Mouse (Mus musculus) testis, postnatal 14 days (tissue): ENCODE measurements at regions not wholly inside any gene's neighbourhood (a gene's known extent, or its start where the extent isn't known, plus 50 kb on each side); places are given as distances from the start of the nearest gene placed in this dataset.

Source experiments
- DNase-seq: peaks from one replicate; pipeline ENCODE4 v3.0.0; 2021; ENCODE audit warnings: low spot score

DNA sequence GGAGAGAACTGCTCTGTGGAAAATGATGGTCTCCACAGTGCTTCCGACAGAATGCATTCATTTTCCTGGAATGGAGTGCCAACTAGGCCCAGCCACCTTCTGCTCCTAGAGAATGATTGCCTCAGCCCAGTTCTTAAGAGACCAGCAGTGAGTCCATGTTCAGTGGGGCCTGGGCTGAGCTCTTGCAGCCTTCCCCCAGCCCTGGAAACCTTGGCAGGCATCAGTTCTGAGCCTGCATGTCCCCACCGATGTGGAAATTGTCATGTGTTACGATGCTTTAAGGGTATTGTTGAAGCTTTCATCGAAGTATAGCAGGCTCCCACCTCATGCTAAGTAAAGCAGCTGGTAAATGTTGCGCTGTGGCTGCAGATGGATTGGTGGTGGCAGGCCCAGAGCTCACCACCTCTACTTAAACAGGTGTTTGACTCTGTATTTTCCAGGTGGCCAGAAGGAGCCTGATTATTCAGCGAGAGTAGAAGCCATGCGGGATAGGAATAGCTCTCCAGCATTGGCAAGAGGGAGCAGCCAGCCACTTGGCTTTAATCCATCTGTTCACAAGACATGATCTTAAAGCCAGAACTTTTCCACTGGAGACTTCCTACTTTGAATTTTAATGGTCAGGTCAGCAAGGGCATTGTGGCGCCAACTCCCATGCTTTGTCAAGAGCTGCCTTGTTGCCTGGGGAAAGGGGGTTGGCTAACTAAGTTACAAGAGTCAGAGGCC, 437.5 kb downstream of the Meis1 start:
- DNase-seq, result no peak

DNA sequence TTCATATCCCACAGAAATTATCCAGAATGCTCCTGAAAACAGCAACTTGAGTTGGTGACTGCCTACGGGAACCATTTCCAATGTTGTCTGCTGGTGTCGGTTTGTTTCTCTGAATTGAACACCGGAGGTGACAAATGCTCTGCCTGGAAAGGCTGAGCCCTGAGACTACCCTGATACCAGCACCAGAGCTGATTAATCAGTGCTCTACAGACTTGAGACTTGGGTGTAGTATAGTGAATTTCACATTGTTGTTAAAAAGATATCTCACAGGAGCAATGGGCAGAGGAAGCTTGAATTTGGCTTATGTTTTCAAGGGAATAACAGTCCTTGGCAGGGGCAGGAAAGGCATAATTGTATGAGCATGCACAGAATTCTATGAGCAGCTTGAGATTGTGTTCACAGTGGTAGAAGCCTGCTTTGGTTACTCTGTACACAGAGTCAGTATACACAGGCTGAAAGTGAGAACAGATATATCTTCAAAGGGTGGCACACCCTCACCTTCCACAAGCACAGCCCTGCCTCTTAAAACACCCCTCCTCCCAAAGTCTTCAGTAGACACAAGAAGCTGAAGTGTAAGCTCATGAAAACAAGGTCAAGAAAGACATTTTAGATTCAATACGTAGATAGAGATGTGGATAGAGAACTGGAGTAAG, 447.1 kb downstream of the Meis1 start:
- no peak for DNase-seq

DNA sequence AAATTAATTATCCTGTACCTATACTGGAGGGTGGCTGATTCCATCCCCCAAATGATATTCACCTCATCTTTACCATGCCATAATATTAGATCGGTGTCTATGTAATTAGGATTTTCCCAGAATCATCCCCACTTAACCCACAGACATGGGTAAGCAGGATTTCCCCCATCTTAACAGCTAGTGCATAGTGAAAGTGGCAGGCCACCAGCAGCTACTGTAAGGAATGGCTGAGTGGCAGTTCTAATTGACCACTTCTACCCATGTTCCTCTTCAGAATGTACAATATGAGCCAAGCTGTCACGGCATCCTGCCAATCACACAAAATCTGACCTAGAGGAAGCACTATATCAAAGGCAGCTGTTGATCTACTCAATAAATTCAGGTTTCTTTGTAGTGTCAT, 455.8 kb downstream of the Meis1 start:
- no peak for DNase-seq

DNA sequence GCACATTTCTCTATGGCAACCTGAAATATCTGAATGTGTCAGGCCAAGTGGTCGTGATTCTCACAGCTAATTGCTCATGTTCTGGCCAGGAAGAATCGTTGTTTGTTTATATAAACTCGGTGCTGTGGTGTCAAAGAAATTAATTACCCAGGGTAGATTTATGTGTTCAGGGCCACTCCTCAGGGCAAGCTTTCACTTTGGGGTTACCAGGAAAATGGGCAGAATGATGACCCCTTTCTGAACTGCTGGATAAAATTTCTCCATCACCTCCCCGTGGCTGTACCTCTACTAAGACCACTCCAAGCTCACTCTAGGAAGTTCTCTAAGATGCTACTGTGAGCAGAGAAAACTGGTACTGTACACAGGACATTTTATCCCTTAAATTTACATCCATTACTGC, 460.1 kb downstream of the Meis1 start:
- no peak for DNase-seq

DNA sequence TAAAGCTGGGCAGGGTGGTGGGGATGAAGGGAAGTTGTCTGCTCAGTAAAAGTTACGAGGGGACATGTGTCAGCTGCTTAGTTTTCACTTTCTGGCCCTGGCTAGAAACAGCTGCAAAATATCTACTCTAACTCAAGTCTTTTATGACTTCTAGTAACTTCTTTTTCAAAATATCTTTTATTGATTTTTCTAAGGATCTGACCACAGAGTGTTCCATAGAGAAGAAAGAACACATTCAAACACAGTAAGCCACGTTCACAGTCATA, 483.3 kb downstream of the Meis1 start:
- DNase-seq, result no peak

DNA sequence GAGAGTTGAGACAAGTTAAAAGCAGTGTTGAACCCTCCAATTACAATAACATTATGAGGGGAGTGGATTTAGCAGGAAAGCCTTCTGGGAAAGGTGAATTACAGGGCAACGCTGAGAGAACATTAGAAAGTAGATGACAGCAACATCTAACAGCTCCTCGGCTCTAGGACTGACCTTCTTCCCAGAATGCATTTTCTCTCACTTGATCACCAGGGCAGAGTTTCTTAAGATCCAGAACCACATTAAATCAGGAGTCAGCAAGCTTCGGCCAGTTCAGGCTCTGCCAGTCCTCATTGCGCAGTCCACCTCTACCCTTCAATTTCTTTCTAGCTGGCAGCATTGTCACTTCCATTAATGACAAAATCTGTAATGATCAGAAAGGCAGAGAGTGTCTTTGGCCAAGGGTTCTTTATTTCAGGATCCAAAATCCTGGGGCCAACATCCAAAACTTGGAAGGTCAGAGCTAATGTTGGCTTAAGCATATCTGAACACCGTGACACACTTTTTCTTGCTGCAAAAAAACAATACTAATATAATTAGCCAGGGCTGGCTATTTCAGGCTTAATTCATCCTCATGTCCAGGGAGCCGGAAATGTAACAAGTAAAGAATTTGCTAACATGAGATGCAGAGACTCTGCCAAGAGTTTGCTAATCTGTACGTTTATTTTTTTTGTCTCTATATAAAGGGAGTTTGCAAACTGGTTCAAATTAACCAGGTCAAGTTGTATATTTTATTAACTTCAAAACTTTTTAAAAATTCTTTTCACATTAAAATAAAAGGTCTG, 483.8 kb downstream of the Meis1 start:
- no peak for DNase-seq

DNA sequence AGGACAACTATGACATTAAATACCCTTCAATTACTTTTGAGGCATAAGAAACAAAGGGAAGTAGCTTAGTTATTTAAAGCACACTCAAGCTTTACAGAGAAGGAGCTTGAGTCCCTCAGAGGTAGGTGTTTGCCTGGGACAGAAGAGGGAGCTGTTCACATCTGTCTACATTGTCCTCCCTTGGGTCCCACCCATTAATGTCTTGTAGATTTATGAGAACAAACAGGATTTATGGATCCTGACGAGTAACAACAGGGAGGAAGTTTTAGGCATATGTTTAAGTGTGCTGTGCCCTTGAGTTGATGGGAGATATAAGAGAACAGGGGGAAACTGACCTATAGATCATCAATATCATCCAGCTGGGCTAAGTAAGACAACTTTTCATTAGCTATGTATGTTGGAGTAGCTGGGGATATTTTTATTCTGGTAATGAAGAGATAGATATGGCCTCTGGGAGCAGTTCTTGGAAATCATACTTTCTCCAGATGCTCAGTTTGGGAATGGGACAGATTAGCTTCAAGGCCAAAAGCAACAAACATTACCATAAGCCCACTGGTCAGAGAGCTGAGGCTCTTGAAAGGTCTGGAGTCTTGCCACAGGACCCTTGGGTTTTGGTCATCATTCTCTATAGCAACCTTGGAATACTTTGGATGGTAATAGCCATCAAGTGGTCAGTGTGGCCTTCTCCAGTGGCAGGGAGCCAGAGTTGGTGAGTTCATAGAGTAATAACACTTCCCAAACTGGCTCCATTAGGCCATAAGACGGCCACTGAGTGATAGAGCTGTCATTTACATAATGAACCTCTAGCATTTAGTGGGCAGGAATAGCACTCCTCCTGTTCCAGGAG, 487.3 kb downstream of the Meis1 start:
- no peak for DNase-seq

DNA sequence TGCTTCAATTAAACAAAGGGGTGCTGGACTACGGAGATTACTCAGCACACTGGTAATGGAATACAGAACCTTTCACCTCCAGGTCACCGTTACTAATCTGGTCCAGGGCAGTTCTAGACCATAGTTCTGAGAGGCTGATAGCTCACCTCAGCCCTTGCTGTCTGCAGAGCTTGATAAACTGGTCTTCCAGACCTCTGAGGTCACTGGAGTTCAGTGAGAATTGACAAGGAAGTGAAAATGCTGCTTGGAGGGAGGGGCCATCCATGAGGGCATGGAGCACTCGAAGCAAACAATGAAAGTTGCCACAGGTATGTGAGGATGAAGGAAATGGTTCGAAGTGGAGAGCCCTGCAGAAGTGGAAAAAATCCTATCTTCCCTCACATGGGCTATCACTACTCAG, 490.2 kb downstream of the Meis1 start:
- DNase-seq, result no peak

DNA sequence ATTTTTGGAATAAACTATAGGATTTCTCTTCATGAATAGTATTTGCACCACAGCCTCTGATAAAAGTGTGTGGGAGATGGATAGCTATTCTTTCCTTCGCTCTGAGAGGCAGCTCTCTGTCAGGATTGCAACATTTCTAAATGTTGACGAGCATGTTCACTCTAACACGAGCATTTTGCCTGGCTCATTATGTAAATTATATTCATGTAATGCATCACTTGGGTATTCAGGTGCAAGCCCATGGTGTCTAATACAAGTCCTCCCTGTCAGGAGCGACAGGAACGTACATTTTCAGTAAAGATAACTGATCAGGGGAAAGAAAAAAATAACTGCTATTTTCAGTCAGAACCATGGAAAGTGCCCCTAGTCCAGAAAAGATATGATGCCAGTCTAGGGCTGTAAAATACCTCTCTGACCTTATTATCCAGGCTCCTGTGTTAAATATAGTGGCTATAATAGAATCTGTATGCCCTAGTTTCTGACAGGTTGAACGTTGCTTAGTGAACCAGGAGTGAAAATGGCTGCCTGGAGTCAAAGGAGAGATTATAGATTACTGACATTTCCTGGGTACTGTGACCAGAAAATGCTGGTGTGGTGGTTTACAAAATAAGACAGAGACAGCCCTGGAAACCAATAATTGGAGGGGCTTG, 523.6 kb downstream of the Meis1 start:
- no peak for DNase-seq

DNA sequence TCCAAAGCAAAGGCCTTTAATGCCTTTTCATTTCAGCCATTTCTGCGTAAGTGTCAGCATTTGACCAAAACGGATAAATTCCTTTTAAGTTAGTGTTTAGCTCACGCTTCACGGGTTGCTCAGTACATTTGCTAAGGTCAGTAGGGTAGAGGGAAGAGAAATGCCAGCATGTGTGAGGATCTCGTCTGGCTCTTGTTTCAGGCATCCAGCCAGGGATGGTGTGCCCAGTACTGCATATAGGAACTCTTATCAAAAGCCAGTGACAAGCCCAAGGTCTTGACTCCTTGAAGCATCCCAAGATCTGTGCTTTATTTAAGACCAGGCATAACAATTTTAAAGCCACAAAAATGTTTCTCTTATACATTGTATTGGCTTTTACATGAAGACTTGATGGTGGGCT, 524.8 kb downstream of the Meis1 start:
- no peak for DNase-seq

DNA sequence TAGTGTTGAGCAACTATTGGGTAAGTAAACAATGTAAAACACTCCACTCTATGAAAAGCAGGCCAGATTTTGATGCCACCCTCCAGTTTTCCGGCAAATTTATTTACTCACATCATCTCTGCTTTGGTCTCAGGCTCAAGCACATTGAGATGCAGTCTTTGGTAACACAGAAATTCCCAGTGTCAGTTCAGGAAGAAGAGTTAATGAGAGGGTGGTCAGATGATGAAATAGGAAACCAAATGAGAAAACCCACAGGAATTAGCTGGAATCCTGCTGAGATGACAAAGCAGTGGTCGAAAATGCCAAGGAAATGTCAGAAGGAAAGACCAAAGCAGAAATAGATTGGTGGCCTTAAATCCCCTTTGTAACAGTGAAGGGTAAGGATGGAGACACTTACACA, 525.7 kb downstream of the Meis1 start:
- DNase-seq, result no peak

DNA sequence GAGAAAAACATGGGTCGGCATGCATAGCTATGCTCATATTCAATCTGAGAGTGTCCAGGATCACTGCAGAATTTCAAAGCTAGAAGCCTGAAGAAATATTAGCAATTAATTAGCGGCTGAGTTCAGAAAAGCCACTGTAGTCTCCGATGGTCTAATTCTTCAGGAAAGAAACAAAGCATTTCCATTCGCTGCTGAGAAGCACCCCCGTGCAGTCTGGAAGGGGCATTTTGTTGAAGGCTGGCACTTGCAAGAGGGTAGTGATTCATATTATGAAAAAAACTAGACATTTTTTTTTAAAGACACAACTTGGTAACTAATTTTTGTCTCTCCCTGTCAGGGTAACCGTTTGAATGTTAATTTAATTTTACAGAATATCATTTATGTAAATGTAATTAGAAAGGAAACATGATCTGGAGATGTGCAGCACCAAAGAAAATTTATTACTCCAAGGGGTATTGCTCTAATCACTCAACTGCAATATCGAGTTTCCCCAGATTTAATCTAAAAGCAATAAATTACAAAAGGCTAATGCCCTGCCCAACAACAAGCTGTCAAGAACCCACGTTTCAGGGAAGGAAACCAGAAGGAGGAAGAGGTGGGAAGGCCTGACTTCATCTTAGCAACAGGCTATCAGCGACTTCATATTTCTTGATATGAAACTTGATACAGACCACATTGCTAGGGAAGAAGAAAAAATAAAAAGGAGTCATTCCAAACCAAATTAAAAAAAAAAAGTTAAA, 529.1 kb downstream of the Meis1 start:
- no peak for DNase-seq

DNA sequence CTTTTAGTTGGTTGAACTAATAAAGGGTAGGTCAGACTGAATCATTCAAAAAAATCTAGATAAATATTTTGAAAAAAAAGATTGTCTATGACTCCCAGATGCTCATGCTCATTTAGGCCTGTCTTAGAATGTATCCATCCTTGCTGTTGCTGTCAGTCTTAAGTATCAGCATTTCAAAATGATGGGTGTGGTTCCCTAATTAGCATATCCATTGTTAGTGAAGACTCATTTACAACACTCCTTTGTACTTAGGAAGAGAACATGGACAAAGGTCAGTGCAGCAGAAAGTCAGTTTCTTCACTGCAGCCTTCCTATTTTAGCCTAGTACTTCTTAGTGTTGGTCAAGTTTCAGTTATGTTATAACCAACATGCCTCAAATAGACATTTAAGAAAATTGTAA, 525.2 kb upstream of the Etaa1 start:
- DNase-seq, result no peak

DNA sequence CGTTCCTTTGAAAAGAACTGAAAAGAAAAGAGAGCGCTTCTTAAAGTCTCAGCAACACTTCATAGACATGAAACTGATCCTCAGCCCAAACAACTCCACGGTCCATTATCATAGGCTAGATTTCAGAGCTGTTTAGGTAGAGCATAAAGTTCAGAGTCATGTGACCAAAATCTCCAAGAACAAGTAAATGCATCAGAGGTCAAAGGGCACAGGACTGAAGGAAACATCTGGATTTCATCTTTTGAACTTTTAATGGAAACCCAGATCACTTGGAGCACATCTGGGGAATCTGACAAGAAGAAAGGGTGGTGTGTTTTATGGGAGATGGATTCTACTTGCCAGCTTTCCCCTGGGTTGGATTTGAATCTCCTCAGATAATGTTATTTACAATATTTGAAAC, 497.6 kb upstream of the Etaa1 start:
- no peak for DNase-seq

DNA sequence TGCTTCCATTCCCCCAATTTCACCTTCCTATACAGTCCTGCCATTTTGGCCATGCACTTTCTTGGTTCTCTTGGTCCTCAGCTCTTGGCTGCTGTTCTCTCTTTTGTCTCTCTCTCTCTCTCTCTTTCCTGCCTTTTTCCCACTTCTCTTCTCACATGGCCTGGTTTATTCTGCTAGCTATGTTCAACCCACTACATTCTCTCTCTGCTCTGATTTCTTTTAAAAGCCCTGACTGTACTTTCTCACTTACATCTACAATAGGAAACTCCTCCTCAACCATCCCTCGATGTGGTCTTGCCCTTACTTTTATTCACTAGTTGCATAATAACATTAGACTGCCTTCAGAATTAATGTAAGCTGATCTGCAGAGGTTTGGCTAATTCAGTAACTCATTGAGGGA, 495.2 kb upstream of the Etaa1 start:
- DNase-seq, result no peak

DNA sequence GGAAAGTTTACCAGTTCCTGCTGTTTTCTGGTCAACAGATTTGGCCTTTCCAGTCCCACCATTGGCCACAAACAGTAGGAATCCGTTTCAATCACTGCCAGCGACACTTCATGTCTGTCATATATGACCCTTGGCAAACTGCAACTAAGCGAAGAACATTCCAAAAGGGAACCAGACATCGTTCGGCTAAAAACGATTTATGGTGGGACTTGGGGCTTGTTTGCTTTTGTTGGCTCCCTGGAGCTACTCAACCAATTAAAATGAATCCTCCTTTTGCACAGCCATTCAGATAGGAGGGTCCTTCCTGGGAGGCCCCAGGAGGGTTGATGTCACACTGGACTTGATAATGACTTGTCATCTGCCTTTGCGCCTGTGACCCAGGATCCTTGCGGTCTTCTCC, 490.9 kb upstream of the Etaa1 start:
- DNase-seq, result no peak

DNA sequence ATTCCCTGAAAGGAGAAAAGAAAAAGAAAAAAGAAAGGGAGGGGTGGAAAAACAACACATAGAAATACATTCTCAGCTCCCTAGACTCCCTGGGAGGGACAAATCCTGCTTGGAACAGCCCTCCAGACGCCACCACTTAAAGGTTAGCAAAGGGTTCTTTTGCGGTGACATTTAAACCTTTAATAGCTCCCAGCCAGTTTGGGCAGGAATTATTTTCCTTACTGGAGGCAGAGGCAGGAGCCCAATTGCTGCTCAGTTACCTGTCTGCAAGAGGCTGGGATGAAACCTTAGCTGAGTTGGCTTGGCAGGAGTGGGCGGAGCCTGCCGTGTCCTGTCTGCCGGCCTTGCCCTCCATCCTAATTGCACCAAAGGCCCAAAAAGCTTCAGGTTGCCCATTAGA, 490.4 kb upstream of the Etaa1 start:
- DNase-seq, result no peak

DNA sequence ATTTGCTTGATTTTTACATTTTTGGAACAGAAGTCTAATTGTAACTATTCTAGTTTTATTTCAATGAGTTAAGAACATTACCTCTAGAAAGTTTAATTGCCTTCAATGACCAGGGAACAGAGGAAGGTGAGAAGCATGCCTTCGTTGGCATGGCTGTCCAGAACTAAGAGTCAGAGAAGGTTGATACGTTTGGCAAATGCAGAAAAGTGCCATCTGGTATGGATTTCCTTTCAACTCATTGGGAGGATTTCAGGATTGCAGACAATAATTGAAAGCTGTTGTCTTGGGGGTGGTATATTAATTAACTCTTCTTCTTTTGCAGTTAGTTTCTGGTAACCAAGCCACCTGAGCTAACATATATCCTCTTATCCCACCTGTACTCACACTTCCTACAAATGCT, 489.5 kb upstream of the Etaa1 start:
- no peak for DNase-seq

DNA sequence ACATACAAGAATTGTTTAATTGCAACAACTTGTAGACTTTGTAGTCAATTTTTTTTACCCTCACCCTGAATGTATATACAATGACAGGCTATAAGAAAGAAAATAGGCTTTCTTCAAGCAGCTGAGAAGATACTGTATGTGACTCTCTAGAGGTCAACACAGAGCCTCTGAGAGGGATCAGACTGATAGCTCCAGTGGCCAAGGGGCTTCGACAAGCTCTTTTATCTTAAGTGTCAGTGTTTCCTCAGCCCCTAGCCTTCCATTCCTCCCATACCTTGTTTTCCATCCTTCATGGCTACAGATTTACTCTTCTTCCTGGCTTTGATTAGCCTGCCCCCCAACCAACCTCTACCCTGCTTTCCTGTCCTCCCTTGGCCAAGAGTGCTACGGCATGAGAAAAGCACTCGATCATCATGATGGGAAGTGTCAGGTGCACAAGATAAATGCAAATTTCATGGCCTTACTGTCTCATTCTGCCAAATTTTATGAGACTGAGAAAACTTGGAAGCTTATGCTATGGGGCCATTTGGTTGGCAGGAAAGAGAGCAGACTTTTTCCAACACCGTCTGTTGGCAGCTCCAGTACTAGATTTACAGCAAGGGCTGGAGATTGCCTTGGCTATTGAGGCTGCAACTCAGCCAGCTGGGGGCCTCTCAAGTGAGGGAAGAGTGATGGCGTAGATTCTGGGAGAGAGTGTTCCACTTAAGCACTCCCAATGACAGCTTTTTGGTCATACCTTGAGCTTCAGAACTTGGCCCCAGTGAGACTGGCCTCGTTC, 484.3 kb upstream of the Etaa1 start:
- no peak for DNase-seq

DNA sequence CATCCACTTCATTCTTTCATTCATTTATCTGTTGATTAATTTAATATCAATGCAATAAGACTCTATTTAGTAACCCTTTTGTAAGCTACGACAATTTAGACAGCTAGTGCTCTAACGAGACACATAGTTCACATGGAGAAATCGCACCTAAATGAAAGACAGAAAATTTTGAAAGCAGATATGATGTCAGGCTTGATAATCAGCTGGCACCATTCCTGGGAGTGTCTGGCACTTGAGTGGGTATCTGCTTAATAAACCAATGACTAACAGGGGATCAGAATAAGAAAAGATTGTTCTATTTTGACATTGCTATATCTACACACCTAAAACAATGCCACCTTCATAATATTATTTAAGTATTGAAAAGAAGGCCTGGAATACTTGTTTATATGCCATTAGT, 467.4 kb upstream of the Etaa1 start:
- no peak for DNase-seq

DNA sequence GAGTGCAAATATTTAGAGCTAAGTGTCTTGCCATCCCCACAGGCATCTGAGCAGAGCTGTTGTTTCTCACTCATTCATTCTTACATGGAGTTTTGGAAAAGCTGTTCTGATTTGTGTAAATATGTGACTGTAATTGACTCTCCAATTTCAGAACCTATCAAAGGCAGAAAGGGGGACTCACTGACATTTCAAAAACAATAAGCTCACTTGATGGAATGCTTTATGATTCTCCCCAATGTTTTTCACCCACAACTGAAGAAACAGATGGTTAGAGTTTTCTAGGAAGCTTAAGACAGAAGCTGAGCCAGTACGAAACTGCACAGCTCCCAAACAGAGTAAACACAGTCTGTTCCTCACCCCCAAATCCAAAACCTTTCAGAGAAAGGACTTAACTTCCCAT, 460.1 kb upstream of the Etaa1 start:
- DNase-seq, result no peak
